Mouse (Mus musculus) c-Kit-positive CD71-negative TER-119-negative erythroid progenitor cells, embryonic 14.5 days (primary cell): ENCODE measurements around the gene Krt35.

Source experiments
- DNase-seq: peaks from one replicate; pipeline ENCODE4 v3.0.0-alpha.2; 2013; ENCODE audit warnings: low read depth

Krt35 gene

GRCm38 (mm10) chr11:100066236-100067010, 29.6 kb downstream of the Krt35 start:
- no peak for DNase-seq

DNA sequence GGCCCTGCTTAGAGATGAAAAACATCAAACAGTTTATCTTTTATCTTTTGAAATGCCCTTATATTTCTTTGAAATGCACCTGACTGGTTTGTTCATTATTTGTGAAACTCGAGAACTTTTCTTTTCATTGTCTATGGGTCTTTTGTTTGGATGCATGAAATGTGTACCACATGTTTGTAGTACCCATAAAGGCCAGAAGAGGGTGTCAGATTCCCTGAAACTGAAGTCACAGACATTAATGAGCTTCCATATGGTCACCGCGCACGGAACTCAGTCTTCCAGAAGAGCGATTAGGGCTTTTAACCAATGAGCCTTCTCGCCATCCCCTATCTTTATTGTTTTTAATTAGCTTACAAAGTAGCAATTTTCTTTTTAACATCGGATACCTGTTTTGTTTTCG, 37.2 kb downstream of the Krt35 start:
- no peak for DNase-seq

DNA sequence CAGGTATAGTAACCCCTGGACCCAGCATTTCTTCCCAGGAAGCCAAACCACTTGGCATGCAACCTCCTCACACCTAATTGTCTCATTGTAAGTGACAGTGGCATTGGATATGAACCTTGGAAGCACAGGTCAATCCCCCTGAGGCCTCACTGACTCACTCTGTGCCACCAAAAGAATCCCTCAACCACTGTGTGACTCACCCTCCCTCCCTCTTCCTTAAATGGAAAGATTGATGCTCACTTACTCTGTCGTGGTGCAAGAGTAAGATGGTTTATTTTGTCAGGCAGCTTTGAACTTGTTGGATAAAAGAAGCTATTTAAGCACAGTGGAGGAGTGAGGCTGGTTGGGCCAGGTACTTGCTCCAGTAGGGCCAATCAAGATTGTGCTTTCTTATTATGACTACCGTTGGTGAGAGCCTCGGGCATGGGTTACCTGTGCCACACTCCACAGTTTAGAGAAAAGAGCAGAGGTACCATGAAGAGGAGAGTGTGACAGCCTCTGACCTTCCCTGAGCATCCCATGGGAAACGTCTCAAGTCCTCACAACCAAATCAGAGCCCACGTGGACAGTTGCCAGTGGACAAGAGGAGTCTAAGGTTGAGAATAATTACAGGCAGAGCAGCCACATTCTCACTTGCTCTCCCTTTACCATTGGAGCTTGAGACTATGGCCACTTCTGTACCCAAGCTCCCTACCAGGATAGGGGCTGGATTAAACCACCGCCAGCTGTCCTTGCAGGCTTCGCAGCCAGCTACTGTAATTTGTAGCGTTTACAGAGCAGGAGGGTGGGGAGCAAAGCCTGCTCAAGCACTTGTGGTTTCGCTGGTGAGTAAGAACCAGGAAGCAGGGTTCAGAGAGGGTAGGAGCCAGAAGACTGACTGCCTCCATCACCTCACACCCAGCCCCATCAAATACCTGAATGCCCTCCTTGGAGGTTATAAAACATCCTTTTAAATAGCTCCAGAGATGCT, 40.1 kb downstream of the Krt35 start:
- DNase-seq, result no peak

DNA sequence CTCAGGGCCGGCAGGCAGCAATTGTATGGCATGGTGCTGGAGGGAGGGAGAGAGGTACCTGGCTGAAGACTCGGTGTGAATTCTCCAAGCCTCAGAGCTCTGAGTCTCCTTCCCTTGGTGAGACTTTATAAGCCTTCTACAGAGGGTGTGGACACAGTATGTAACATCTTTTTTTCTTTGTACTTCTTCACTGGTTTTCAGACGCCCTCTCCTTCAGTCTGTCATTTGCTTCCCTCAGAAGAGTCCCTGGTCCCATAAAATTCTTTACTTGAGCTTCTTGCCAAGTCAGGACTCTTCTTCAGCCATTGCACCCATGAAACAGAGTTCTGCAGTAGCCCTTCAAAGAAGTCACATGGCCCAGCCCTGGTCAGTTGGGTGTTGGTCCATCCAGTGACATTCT, 45.6 kb downstream of the Krt35 start, which contains the start of gene Krt31:
Gene Krt31 (minus strand): TSS at position 101 of the 400 bp plus-strand sequence.
- DNase-seq, result no peak

- DNase-seq, result no peak
Observed at GRCm38 (mm10) chr11:100047193-100047592, 48.8 kb downstream of the Krt35 start.

- no peak for DNase-seq
Observed at GRCm38 (mm10) chr11:100046303-100046866, 49.7 kb downstream of the Krt35 start.
